Mouse (Mus musculus) lung, adult 2 months (tissue): ENCODE measurements around the gene Ftl1. TPM values are rescaled to one million over a fixed set of nuclear protein-coding genes. Genes with fewer than 3 reads are reported as not detected.
A peak's percentile ranks its signal among the peaks of the same experiment; 100 is the strongest.

Experiments used
- DNase-seq: peaks from one replicate; pipeline ENCODE4 v3.0.0; 2022
- H3K4me1 ChIP-seq: fragments of 200-500 bp; 2 replicates; pipeline ENCODE4 v1.6.1; 2011; ENCODE audit warnings: low read length; ENCODE audit not compliant: control insufficient read depth, insufficient read depth
- H3K4me3 ChIP-seq: fragments of 200-500 bp; replicated peaks from 2 replicates; pipeline ENCODE3; 2011; ENCODE audit warnings: low read depth, mild to moderate bottlenecking, control low read depth, low read length; ENCODE audit errors: extremely low read depth
- CTCF ChIP-seq: fragments of 200-500 bp; IDR thresholded peaks from 2 replicates; pipeline ENCODE4 v1.5.1; 2011; ENCODE audit warnings: mild to moderate bottlenecking, low read length, control low read depth; ENCODE audit not compliant: insufficient read depth
- POLR2A ChIP-seq: fragments of 200-500 bp; IDR thresholded peaks from 2 replicates; pipeline ENCODE4 v1.6.1; 2011; ENCODE audit warnings: low read depth, mild to moderate bottlenecking, control low read depth, low read length, borderline replicate concordance; ENCODE audit errors: extremely low read depth
- WGBS: fragments of 180-500 bp; shearing (Covaris S2); methylation state at CpG from one replicate; pipeline ENCODE4 v1.1.7; 2018; 5-methylcytosine and 5-hydroxymethylcytosine counted together
- polyA plus RNA-seq: library from polyadenylated mRNA; depleted of rRNA; stranded (reverse); fragments of >200 nt; gene quantifications from 2 replicates; pipeline ENCODE4 v1.2.3, GENCODE M21; 2012

Gene Ftl1
- polyA plus RNA-seq, 1 experiment, result 2,878 TPM

DNA sequence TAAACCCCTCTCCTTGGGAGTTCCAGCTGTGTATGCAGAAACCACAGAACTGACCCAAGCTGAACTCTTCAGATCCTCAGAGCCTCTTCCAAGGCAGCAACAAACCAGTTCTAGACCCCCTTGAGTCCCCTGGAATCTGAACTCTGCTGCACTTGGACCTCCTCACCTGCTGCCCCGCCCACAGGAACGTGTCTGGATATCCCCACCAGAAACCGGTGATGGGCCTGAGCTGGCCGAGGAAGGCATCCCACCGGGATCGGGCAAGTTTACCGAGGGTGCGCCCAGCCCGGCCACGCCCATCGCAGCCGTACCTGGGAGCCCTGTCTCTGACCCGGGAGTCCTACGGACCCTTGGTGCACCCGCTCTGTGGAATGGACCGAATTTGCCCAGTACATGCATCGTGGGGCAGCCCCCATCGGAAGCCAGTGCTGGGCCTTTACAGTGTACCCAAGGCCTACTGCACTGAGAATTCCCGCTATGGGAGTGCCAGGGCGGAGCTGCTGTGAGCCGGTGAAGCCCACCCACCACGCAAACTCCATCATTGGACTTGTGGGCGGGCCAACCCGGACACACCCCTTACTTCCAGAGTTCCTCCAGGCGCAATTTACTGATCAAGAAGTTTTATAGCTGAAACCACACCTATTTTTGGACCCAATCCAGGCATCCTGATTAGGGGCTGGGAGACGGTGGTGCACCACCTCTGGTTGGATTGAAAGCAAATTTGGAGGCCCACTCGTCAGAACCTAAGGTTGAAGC, 39.6 kb downstream of the Ftl1 start:
- Histone ChIP-seq H3K4me1 (no peaks in the 10 kb centered on the region), H3K4me3 (no peak overlapping the region)
- no peak for TF ChIP-seq CTCF
- no peak for TF ChIP-seq POLR2A
- DNase-seq, result peak; percentile 37
- WGBS, result 20% methylated on average over 27 of the region's 27 CpGs

DNA sequence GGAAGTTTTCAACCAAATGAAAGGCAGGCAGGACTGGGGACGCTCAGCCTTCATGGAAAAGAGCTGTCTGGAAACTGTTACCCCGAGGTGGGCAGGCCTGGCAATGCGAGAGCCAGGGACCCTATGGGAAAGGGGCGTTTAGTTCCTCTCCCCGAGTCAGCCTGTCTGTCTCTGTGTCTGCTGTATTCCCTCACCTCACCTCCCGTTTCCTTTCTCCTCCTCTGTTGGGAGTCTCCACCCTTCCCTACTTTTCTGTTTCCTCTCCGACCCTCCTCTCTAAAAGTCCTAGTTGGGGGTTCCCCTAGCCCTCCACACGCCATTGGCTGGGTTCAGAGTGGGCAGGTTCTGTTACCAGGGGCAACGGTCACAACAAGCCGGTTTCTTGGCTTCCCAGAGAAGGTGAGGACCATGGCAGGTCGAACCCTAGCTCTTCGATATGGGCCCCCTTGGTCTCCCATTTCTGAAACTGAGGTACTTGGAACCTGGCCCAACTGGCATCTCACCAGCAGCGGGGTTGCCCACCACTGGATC, 41.7 kb downstream of the Ftl1 start:
- no peak for DNase-seq
- no peak for TF ChIP-seq CTCF
- TF ChIP-seq POLR2A, result no peak
- H3K4me1 ChIP-seq, result peaks cover 4% of the 10 kb centered on the region; the same call in 1 of the 2 replicates
- H3K4me3 ChIP-seq, result no peak overlapping the region
- WGBS, result 9% methylated on average over 13 of the region's 13 CpGs

DNA sequence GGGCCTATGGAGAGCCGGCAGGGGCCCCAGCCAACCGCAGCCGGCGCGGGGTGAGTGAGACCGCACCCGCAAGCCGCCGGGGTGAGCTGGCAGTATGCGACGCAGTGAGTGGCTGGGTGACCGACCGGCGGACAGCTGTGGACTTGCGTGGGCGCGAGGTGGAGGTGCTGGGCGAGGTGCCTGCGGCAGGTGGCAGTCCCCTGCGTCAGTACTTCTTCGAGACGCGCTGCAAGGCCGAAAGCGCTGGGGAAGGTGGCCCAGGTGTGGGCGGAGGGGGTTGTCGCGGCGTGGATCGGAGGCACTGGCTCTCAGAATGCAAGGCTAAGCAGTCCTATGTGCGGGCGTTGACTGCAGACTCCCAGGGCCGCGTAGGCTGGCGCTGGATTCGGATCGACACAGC, 44.0 kb downstream of the Ftl1 start:
- Histone ChIP-seq H3K4me3 (peak overlapping the region; percentile 6), H3K4me1 (peaks cover 4% of the 10 kb centered on the region; the same call in 1 of the 2 replicates)
- 14% methylated on average over 37 of the region's 37 CpGs for WGBS
- peak; percentile 32 for DNase-seq
- TF ChIP-seq POLR2A, result no peak
- TF ChIP-seq CTCF, result no peak

DNA sequence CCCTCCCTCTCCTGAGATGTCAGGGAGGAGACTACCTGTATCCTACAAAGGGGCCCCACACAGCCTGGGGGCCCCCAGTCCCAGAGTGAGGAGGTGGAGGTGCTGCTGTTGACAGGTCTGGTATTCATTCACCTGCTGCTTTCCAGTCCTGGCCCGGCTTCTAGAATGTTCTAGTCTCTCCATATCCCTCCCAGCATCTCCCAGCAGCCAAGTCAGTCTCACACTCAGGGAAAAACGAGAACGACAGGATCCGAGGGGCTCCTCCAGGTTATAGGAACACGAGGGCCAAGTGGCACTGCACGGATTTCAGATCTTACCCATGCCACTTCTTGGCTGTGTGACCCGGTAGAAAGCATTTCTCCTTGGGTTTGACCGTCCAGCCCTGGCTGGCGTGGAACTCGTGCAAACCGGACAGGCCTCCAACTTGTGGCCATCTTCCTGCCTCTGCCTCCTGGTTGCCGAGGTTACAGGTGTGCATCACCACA, 44.9 kb downstream of the Ftl1 start:
- TF ChIP-seq POLR2A (no peak), CTCF (no peak)
- no peak overlapping the region for H3K4me3 ChIP-seq

DNA sequence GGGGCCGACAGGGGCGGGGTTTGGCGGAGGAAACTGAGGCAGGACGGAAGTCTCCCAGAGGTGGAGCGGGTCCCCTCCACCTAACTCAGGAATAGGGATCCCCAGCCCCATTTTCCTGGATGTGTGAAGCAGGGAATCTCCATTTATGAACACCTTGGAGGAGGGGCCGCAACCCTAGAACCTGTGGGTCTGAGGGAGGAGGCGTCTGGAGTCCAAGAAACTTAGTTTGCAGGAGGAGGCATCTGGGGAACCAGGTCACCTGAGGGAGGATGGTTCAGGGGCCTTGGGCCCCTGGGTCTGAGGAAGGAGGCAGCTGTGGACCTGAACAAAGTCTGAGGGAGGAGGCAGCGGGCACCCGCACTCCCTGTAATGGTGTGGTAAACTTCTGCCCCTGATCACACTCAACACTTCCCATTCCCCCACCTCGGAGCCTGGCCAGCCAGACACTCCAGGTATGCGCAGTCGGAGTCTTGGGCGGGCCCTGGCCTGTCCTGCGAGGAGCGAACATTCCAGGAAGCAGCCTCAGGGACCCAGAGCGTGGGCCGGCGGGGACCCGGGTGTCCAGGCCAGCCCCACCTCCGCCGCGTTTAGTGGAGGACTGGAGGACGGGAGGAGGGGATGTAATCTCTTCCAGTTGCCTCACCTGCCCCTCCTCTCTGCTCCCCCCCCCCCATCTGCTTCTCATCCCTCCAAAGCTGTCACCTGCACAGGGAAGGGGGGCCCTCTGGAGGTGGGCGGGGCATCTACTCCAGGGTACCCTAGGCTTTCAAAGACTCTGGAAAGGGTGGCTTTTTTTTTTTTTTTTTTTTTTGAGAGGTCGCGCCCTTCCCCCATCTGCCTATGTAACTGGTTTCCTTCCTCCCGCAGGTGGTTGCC, 45.6 kb downstream of the Ftl1 start:
- DNase-seq, result peak; percentile 67
- TF ChIP-seq POLR2A, result no peak
- TF ChIP-seq CTCF, result no peak
- Histone ChIP-seq H3K4me3 (peak overlapping the region; percentile 10), H3K4me1 (peaks cover 4% of the 10 kb centered on the region; the same call in 1 of the 2 replicates)
- 2% methylated on average over 27 of the region's 27 CpGs for WGBS

More for the DNA sequence above, 44.9 kb downstream of the Ftl1 start:
- H3K4me1 ChIP-seq, result peaks cover 4% of the 10 kb centered on the region; the same call in 1 of the 2 replicates
- WGBS, result 33% methylated on average over 12 of the region's 12 CpGs
- DNase-seq, result no peak

DNA sequence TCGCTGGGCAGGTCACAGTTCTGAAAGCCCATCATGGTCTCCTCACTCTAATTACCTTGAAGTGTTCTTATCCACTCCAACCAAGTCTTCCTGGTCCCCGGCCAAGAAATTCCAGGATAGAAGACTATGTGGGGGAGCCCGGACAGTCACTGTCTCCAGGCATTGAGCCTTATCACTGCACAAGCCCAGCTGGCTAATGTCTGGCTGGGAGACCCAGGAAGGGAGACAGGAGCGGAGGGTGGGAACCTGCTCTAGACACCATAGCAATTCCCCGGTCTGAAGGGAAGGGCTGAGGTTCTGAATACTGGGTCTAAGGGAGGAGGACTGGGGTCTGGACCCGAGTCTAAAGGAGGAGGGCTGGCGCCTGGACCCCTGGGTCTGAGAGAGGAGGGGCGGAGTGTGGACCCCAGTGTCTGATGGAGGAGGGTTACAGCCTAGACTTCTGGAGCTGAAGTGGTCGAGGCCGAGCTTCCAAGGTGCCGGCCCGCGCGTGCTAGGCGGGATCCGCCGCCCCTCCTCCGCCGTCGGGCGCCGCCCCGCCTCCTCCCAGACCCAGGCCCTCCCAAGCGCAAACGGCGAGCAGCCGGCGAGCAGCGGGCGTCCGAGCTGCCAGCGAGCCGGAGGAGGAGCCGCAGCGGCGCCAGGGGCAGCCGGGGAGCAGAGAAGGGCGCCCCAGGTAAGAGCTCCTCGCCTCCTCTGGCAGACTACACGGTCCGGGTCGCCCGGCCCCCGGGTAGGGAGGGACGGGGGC, 46.4 kb downstream of the Ftl1 start, which contains the start of gene Ntf5:
Ntf5 (plus strand) TSS at position 583 of the 751 bp plus-strand sequence.
- Histone ChIP-seq H3K4me1 (peaks cover 4% of the 10 kb centered on the region; the same call in 1 of the 2 replicates), H3K4me3 (peak within 1 kb of the TSS; percentile 10)
- WGBS, result 3% methylated on average over 45 of the region's 45 CpGs
- no peak for TF ChIP-seq POLR2A
- no peak for TF ChIP-seq CTCF
- DNase-seq, result no peak

DNA sequence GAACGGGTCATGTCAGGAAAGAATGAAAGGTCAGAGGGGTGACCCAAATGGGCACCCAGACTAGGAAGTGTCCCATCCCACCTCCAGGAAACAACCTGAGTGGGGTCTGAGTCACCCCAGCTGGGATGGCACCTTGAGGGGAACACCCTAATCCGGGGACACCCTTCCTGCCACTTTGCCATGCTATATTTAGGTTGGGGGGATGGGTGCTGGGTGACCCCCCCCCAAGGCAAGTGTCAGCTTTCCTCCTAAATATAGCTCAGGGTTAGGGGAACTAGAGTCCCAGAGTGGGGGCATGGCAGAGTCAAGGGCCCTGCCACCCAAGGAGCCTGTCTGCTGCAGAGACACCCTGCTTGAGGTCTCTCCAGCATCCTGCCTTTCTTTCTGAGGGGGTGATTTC, 47.3 kb downstream of the Ftl1 start:
- peaks cover 4% of the 10 kb centered on the region; the same call in 1 of the 2 replicates for H3K4me1 ChIP-seq
- DNase-seq, result no peak
- TF ChIP-seq CTCF, result no peak
- 52% methylated on average over 2 of the region's 2 CpGs for WGBS
- no peak overlapping the region for H3K4me3 ChIP-seq

DNA sequence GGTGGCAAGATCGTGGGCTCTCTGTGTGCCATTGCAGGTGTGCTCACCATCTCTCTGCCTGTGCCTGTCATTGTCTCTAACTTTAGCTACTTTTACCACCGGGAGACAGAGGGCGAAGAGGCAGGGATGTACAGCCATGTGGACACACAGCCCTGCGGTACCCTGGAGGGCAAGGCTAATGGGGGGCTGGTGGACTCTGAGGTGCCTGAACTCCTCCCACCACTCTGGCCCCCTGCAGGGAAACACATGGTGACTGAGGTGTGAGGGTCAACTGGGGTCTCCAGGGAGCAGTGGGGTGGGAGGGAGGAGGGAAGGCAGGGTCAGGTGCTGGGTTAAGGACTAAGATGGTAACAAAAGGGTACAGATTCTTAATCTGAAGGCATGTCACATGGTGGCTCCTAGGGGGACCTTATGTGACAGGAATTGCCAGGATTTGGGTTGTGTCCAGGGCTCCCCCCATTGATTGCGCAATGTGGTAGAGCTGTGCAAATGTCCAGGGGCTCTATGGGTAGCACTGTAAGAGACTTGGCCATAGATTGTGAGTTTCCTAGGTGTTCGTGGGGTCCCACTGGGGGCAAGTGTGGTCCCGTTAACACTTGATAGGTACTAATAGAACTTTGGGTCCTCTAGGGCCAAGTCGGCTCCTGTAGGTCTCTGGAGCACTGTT, 50.1 kb downstream of the Ftl1 start:
- no peak for DNase-seq
- Histone ChIP-seq H3K4me3 (no peak overlapping the region), H3K4me1 (peaks cover 6% of the 10 kb centered on the region; the same call in 1 of the 2 replicates)
- TF ChIP-seq POLR2A (no peak), CTCF (no peak)
- 87% methylated on average over 8 of the region's 8 CpGs for WGBS
